Comparison of ENCODE assay signal across 8 mouse cellular contexts in genomic region chr6:86847816-86848215, GRCm38 (mm10). TPM values are rescaled to one million over a fixed set of nuclear protein-coding genes. Genes with fewer than 3 reads are reported as not detected.
DNase-seq lines count a peak whose midpoint lies in the region; ATAC-seq and TF ChIP-seq lines count a peak whose summit lies in the region.

No protein-coding gene starts in this region.

- ATAC-seq in kidney, embryonic 15.5 days (replicated peaks; ENCODE audit: low FRiP score), result no peak
- no peak for ATAC-seq in hindbrain, embryonic 15.5 days (ENCODE audit: low FRiP score, low read depth)
- no peak for ATAC-seq in midbrain, embryonic 13.5 days

- H3K9me3 ChIP-seq in kidney, embryonic 15.5 days (replicated peaks), result no peaks in the 10 kb centered on the region
- no peaks in the 10 kb centered on the region for H3K9me3 ChIP-seq in hindbrain, embryonic 15.5 days
- H3K9me3 ChIP-seq in midbrain, embryonic 13.5 days, result no peaks in the 10 kb centered on the region

- H3K4me2 ChIP-seq in kidney, embryonic 15.5 days, result peak overlapping the region; percentile 73
- H3K4me2 ChIP-seq in hindbrain, embryonic 15.5 days, result peak overlapping the region; percentile 92
- peak overlapping the region; percentile 64 for H3K4me2 ChIP-seq in midbrain, embryonic 13.5 days (replicated peaks)

- 88% methylated on average over 8 of the region's 8 CpGs for WGBS in kidney, embryonic 15.5 days
- 92% methylated on average over 8 of the region's 8 CpGs for WGBS in hindbrain, embryonic 15.5 days
- WGBS in midbrain, embryonic 13.5 days, result 94% methylated on average over 8 of the region's 8 CpGs

- H3K27me3 ChIP-seq in kidney, embryonic 15.5 days, result no peaks in the 10 kb centered on the region
- no peaks in the 10 kb centered on the region for H3K27me3 ChIP-seq in hindbrain, embryonic 15.5 days
- H3K27me3 ChIP-seq in midbrain, embryonic 13.5 days, result no peaks in the 10 kb centered on the region

- peaks cover 34% of the 10 kb centered on the region for H3K4me1 ChIP-seq in kidney, embryonic 15.5 days
- H3K4me1 ChIP-seq in bone marrow macrophage, adult 2 months (ENCODE audit: control insufficient read depth, insufficient read depth, low read length), result peaks cover 19% of the 10 kb centered on the region
- peaks cover 35% of the 10 kb centered on the region for H3K4me1 ChIP-seq in hindbrain, embryonic 15.5 days (replicated peaks)
- peaks cover 36% of the 10 kb centered on the region for H3K4me1 ChIP-seq in midbrain, embryonic 13.5 days (replicated peaks)

- H3K36me3 ChIP-seq in kidney, embryonic 15.5 days, result no peaks in the 10 kb centered on the region
- no peaks in the 10 kb centered on the region for H3K36me3 ChIP-seq in hindbrain, embryonic 15.5 days
- no peaks in the 10 kb centered on the region for H3K36me3 ChIP-seq in midbrain, embryonic 13.5 days

- H3K9ac ChIP-seq in kidney, embryonic 15.5 days, result no peak overlapping the region
- 0 out of 2 replicates have a peak overlapping the region, but pooled peaks have one; percentile 93 for H3K9ac ChIP-seq in hindbrain, embryonic 15.5 days
- peak overlapping the region; percentile 92 for H3K9ac ChIP-seq in midbrain, embryonic 13.5 days (replicated peaks)

- H3K27ac ChIP-seq in kidney, embryonic 15.5 days, result no peak overlapping the region
- no peak overlapping the region for H3K27ac ChIP-seq in bone marrow macrophage, adult 2 months (ENCODE audit: insufficient read depth, low read depth, low read length)
- peak overlapping the region; percentile 98; the same call in 1 of the 2 replicates for H3K27ac ChIP-seq in hindbrain, embryonic 15.5 days (replicated peaks)
- H3K27ac ChIP-seq in midbrain, embryonic 13.5 days, result no peak overlapping the region

- no peak for TF ChIP-seq CTCF in bone marrow macrophage, adult 2 months (IDR thresholded peaks at IDR 0.05; ENCODE audit: low read depth, low read length)

- TF ChIP-seq POLR2A in bone marrow macrophage, adult 2 months (IDR thresholded peaks at IDR 0.05; ENCODE audit: borderline replicate concordance, low read depth, low read length), result no peak

- peak overlapping the region; percentile 77 for H3K4me3 ChIP-seq in kidney, embryonic 15.5 days (replicated peaks)
- 0 out of 2 replicates have a peak overlapping the region, but pooled peaks have one; percentile 89 for H3K4me3 ChIP-seq in bone marrow macrophage, adult 2 months (ENCODE audit: insufficient read depth, low read length)
- peak overlapping the region; percentile 94; the same call in 1 of the 2 replicates for H3K4me3 ChIP-seq in hindbrain, embryonic 15.5 days
- H3K4me3 ChIP-seq in midbrain, embryonic 13.5 days (replicated peaks), result peak overlapping the region; percentile 87

- DNase-seq in kidney, postnatal 25 days, result no peak
- no peak for DNase-seq in cerebellum, postnatal 14 days
- no peak for DNase-seq in urinary bladder, adult 18-20 months (ENCODE audit: low spot score in 2 of 2)
- DNase-seq in cerebellum, postnatal 4 days (ENCODE audit: low spot score in 2 of 2), result no peak

RNA-seq across cellular contexts. Expression of gene Aak1, which starts 1.5 kb away (rescaled TPM):
- 12.1 and 13.5 TPM in 2 replicates for polyA plus RNA-seq in kidney, embryonic 15.5 days (2015; fragmentation: Nextera tagmentation; extraction: Ambion mirVana)
- polyA plus RNA-seq in bone marrow macrophage, adult 2 months (2012; ENCODE audit: insufficient read depth, insufficient read length, missing spikeins), result 16.6 and 24.0 TPM in 2 replicates
- 43.7 and 45.1 TPM in 2 replicates for polyA plus RNA-seq in hindbrain, embryonic 15.5 days (2015; fragmentation: Nextera tagmentation; extraction: Ambion mirVana)
- 32.1 and 34.4 TPM in 2 replicates for polyA plus RNA-seq in midbrain, embryonic 13.5 days (2015; fragmentation: Nextera tagmentation; extraction: Ambion mirVana)

RNA-seq across cellular contexts. Expression of gene Anxa4, which starts 54.4 kb away (rescaled TPM):
- 40.0 and 43.8 TPM in 2 replicates for polyA plus RNA-seq in kidney, embryonic 15.5 days (2015; fragmentation: Nextera tagmentation; extraction: Ambion mirVana)
- 305 and 317 TPM in 2 replicates for polyA plus RNA-seq in bone marrow macrophage, adult 2 months (2012; ENCODE audit: insufficient read depth, insufficient read length, missing spikeins)
- polyA plus RNA-seq in hindbrain, embryonic 15.5 days (2015; fragmentation: Nextera tagmentation; extraction: Ambion mirVana), result 4.6 and 7.4 TPM in 2 replicates
- 3.2 and 3.4 TPM in 2 replicates for polyA plus RNA-seq in midbrain, embryonic 13.5 days (2015; fragmentation: Nextera tagmentation; extraction: Ambion mirVana)
